Mouse (Mus musculus): ENCODE data around the gene Kank4. TPM values are rescaled to one million over a fixed set of nuclear protein-coding genes. Genes with fewer than 3 reads are reported as not detected.

Gene Kank4
- polyA plus RNA-seq, 1 experiment from 2014 or later: 0.19 TPM

GRCm38 (mm10) chr4:98758012-98758821 is 59.1 kb downstream of the Kank4 start:
- Histone ChIP-seq H3K9ac (no peak overlapping the region), H3K4me3 (no peak overlapping the region), H3K4me1 (peaks cover 23% of the 10 kb centered on the region), H3K4me2 (no peak overlapping the region), H3K9me3 (replicated peaks) (no peaks in the 10 kb centered on the region), H3K36me3 (ENCODE audit: poor library complexity, severe bottlenecking) (no peaks in the 10 kb centered on the region), H3K27me3 (no peaks in the 10 kb centered on the region), H3K27ac (0 out of 2 replicates have a peak overlapping the region, but pooled peaks have one; percentile 12)
- peak; percentile 90 for ATAC-seq
- WGBS: 31% methylated on average over 4 of the region's 4 CpGs

GRCm38 (mm10) chr4:98756141-98756540 is 61.2 kb downstream of the Kank4 start:
- 25% methylated on average over 11 of the region's 11 CpGs for whole genome bisulfite sequencing
- Histone ChIP-seq H3K4me2 (no peak overlapping the region), H3K9me3 (replicated peaks) (no peaks in the 10 kb centered on the region), H3K9ac (0 out of 2 replicates have a peak overlapping the region, but pooled peaks have one; percentile 16), H3K36me3 (ENCODE audit: poor library complexity, severe bottlenecking) (no peaks in the 10 kb centered on the region), H3K27ac (no peak overlapping the region), H3K4me3 (no peak overlapping the region), H3K27me3 (no peaks in the 10 kb centered on the region), H3K4me1 (peaks cover 23% of the 10 kb centered on the region)
- no peak for ATAC-seq

- Histone ChIP-seq H3K4me1 (peaks cover 22% of the 10 kb centered on the region), H3K9ac (no peak overlapping the region), H3K27ac (no peak overlapping the region), H3K4me2 (no peak overlapping the region), H3K9me3 (replicated peaks) (no peaks in the 10 kb centered on the region), H3K27me3 (no peaks in the 10 kb centered on the region), H3K36me3 (ENCODE audit: poor library complexity, severe bottlenecking) (no peaks in the 10 kb centered on the region), H3K4me3 (no peak overlapping the region)
- ATAC-seq: no peak
- WGBS: 69% methylated on average over 4 of the region's 4 CpGs
These were observed 62.9 kb downstream of the Kank4 start for GRCm38 (mm10) chr4:98754456-98754855.

DNA sequence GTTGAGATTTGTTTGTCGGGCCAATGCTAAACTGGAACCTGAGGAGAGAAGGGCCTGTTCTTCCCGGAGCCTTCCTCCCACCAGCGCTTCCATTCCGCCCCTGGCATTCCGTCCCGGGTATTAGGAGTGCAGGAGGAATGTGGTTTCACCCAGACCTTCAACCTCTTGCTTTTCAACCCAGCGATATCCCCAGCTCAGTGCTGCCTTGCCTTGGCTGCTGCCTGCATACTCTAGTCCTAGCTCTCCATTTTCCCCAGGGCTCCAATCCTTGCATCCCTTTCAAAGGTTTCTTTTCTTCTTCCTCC is 73.5 kb downstream of the Kank4 start:
- Histone ChIP-seq H3K4me1 (no peaks in the 10 kb centered on the region), H3K27ac (no peak overlapping the region), H3K4me2 (no peak overlapping the region), H3K27me3 (no peaks in the 10 kb centered on the region), H3K4me3 (no peak overlapping the region), H3K9ac (no peak overlapping the region), H3K9me3 (replicated peaks) (no peaks in the 10 kb centered on the region), H3K36me3 (ENCODE audit: poor library complexity, severe bottlenecking) (no peaks in the 10 kb centered on the region)
- ATAC-seq: no peak
- 33% methylated on average over 7 of the region's 7 CpGs for WGBS

GRCm38 (mm10) chr4:98743209-98743905 is 74.0 kb downstream of the Kank4 start:
- WGBS: 60% methylated on average over 3 of the region's 3 CpGs
- no peak for ATAC-seq
- no peaks in the 10 kb centered on the region for H3K4me1 ChIP-seq
- H3K9me3 ChIP-seq (replicated peaks): no peaks in the 10 kb centered on the region
- H3K9ac ChIP-seq: no peak overlapping the region
- H3K27ac ChIP-seq: no peak overlapping the region
- no peaks in the 10 kb centered on the region for H3K36me3 ChIP-seq (ENCODE audit: poor library complexity, severe bottlenecking)
- no peak overlapping the region for H3K4me3 ChIP-seq
- no peaks in the 10 kb centered on the region for H3K27me3 ChIP-seq
- no peak overlapping the region for H3K4me2 ChIP-seq

DNA sequence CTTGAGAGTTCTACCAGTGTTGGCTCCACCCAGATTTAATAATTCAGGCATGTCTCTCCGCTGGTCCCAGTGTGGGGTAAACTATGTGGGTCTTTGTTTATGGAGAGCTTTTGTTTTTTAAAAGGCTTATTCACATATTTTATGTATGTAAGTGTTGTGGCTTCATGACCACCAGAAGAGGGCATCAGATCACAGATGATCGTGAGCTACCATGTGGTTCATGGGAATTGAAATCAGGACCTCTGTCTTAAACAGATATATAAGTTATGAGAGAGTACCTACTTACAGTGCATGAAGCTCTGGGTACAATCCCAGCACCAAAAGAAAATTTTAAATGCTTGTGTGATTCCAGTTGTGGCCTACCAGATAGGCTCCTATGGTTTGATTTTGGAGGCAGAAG is 77.6 kb downstream of the Kank4 start:
- Histone ChIP-seq H3K27ac (no peak overlapping the region), H3K4me1 (no peaks in the 10 kb centered on the region), H3K4me3 (no peak overlapping the region), H3K27me3 (no peaks in the 10 kb centered on the region), H3K36me3 (ENCODE audit: poor library complexity, severe bottlenecking) (no peaks in the 10 kb centered on the region), H3K4me2 (no peak overlapping the region), H3K9ac (no peak overlapping the region), H3K9me3 (replicated peaks) (no peaks in the 10 kb centered on the region)
- WGBS: 34% methylated on average over 2 of the region's 2 CpGs
- no peak for ATAC-seq

GRCm38 (mm10) chr4:98733660-98734059 is 83.7 kb downstream of the Kank4 start:
- H3K4me3 ChIP-seq: no peak overlapping the region
- no peaks in the 10 kb centered on the region for H3K36me3 ChIP-seq (ENCODE audit: poor library complexity, severe bottlenecking)
- H3K4me1 ChIP-seq: no peaks in the 10 kb centered on the region
- H3K27me3 ChIP-seq: peaks cover 6% of the 10 kb centered on the region
- no peak overlapping the region for H3K4me2 ChIP-seq
- H3K9me3 ChIP-seq (replicated peaks): no peaks in the 10 kb centered on the region
- H3K9ac ChIP-seq: no peak overlapping the region
- no peak overlapping the region for H3K27ac ChIP-seq
- no peak for ATAC-seq
- WGBS: 93% methylated on average over 16 of the region's 16 CpGs

GRCm38 (mm10) chr4:98728716-98729115 is 88.6 kb downstream of the Kank4 start:
- peaks cover 20% of the 10 kb centered on the region for H3K4me1 ChIP-seq

DNA sequence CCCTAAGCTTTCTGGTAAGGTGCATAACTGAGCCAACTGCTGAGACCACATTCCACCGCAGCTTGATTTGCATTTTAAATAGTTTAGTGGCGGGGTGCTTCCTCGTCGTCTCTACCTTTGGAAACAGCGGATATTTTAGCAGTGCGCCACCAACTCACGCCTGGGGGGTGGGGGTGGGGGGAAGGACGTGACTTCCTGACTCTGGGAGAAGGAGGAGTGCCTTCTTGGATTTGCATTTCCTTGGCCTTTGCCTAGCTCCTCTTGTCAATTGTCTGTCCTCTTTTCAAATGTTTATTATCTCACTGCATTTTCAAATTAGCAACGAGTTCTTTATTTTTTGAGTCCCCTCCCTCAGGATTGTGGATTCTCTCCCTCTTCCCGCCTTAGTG is 89.4 kb downstream of the Kank4 start:
- 1% methylated on average over 10 of the region's 10 CpGs for WGBS
- peak overlapping the region; percentile 13 for H3K4me3 ChIP-seq

More at GRCm38 (mm10) chr4:98728716-98729115, 88.6 kb downstream of the Kank4 start:
- Histone ChIP-seq H3K27ac (no peak overlapping the region), H3K4me3 (no peak overlapping the region), H3K4me2 (no peak overlapping the region), H3K9me3 (replicated peaks) (no peaks in the 10 kb centered on the region), H3K36me3 (ENCODE audit: poor library complexity, severe bottlenecking) (no peaks in the 10 kb centered on the region), H3K9ac (no peak overlapping the region), H3K27me3 (peaks cover 34% of the 10 kb centered on the region)
- no peak for ATAC-seq
- WGBS: 65% methylated on average over 7 of the region's 7 CpGs

DNA sequence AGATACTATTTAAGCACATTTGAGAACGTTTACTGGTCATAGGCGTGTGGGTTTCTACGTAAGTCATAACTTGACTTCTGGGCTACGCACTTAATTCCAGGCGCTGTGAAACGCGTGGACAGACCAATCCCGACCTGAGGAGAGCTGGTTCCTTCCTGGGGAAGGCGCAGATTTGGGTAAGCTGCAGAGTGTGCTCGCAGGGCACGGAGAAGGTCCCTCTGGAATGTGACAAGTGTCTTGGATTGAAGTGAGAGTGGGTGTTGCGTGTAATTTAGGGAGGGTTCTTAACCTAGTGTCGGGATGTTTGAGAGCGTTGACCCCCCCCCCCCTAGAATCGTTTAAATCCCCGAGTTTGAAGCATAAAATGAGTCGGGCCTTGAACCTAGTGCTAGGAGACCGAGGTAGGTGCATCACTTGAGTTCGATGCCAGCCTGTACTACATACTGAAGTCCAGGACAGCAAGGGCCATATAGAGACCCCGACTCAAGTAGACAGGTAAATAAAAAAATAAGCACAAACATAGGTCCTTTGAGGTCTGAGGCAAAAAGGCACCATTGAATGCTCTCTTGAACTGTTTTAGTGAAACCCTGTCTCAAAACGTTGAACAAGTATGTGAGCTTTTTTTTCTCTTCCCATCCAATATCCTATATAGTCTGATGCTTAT is 89.9 kb downstream of the Kank4 start:
- ATAC-seq: no peak
- Histone ChIP-seq H3K27me3 (peaks cover 34% of the 10 kb centered on the region), H3K9ac (peak overlapping the region; percentile 38; the same call in 1 of the 2 replicates), H3K36me3 (ENCODE audit: poor library complexity, severe bottlenecking) (no peaks in the 10 kb centered on the region), H3K4me1 (peaks cover 20% of the 10 kb centered on the region), H3K4me2 (peak overlapping the region; percentile 61), H3K9me3 (replicated peaks) (no peaks in the 10 kb centered on the region), H3K4me3 (peak overlapping the region; percentile 36), H3K27ac (no peak overlapping the region)
- WGBS: 3% methylated on average over 21 of the region's 21 CpGs

More for the DNA sequence above, 89.4 kb downstream of the Kank4 start:
- Histone ChIP-seq H3K9ac (no peak overlapping the region), H3K4me2 (peak overlapping the region; percentile 61), H3K27ac (no peak overlapping the region), H3K4me1 (peaks cover 20% of the 10 kb centered on the region), H3K36me3 (ENCODE audit: poor library complexity, severe bottlenecking) (no peaks in the 10 kb centered on the region), H3K27me3 (peaks cover 34% of the 10 kb centered on the region), H3K9me3 (replicated peaks) (no peaks in the 10 kb centered on the region)
- no peak for ATAC-seq

GRCm38 (mm10) chr4:98726590-98727237 is 90.6 kb downstream of the Kank4 start, which contains the start of gene L1td1:
L1td1 (plus strand) TSS chr4:98726734.
- Histone ChIP-seq H3K27ac (no peak within 1 kb of the TSS), H3K9me3 (replicated peaks) (no peaks in the 10 kb centered on the region), H3K4me3 (peak within 1 kb of the TSS; percentile 36), H3K36me3 (ENCODE audit: poor library complexity, severe bottlenecking) (no peaks in the 10 kb centered on the region), H3K9ac (peak within 1 kb of the TSS; percentile 38; the same call in 1 of the 2 replicates), H3K27me3 (peaks cover 34% of the 10 kb centered on the region), H3K4me1 (peaks cover 20% of the 10 kb centered on the region), H3K4me2 (peak within 1 kb of the TSS; percentile 61)
- peak; percentile 52; the same call in 1 of the 2 replicates for ATAC-seq
- 2% methylated on average over 29 of the region's 29 CpGs for WGBS

All from forebrain, embryonic 13.5 days (tissue).